Mouse (Mus musculus): ENCODE results near the gene Psme3.

Psme3 gene

GRCm38 (mm10) chr11:101315665-101316500 is at the start of gene Psme3:
Gene Psme3, plus strand, starts transcription at chr11:101316213.
- DNase-seq = peak; percentile 92

GRCm38 (mm10) chr11:101269577-101270116 is 46.4 kb upstream of the Psme3 start:
- no peak for DNase-seq

GRCm38 (mm10) chr11:101272446-101272845 is 43.6 kb upstream of the Psme3 start:
- DNase-seq = no peak

- DNase-seq = no peak
Measured at GRCm38 (mm10) chr11:101275309-101275708, 40.7 kb upstream of the Psme3 start.

- DNase-seq = no peak
Measured at GRCm38 (mm10) chr11:101276319-101277070, 39.5 kb upstream of the Psme3 start.

- no peak for DNase-seq
Measured at GRCm38 (mm10) chr11:101277381-101278222, 38.4 kb upstream of the Psme3 start.

GRCm38 (mm10) chr11:101278223-101279192 is 37.5 kb upstream of the Psme3 start, which contains the start of the genes Cntd1 and Coa3:
Gene Cntd1, plus strand, starts transcription at chr11:101279012.
Gene Coa3, minus strand, starts transcription at chr11:101279114.
- peak; percentile 83 for DNase-seq

GRCm38 (mm10) chr11:101279193-101279569 is 36.8 kb upstream of the Psme3 start:
- DNase-seq = no peak

GRCm38 (mm10) chr11:101280837-101281236 is 35.2 kb upstream of the Psme3 start:
- DNase-seq = no peak

- no peak for DNase-seq
Measured at GRCm38 (mm10) chr11:101282896-101283295, 33.1 kb upstream of the Psme3 start.

GRCm38 (mm10) chr11:101283805-101284204 is 32.2 kb upstream of the Psme3 start:
- no peak for DNase-seq

GRCm38 (mm10) chr11:101287306-101287705 is 28.7 kb upstream of the Psme3 start:
- DNase-seq = peak; percentile 33

- no peak for DNase-seq
Measured at GRCm38 (mm10) chr11:101291231-101291630, 24.8 kb upstream of the Psme3 start.

- DNase-seq = no peak
Measured at GRCm38 (mm10) chr11:101295191-101295590, 20.8 kb upstream of the Psme3 start.

GRCm38 (mm10) chr11:101300881-101301280 is 15.1 kb upstream of the Psme3 start:
- DNase-seq = no peak

- no peak for DNase-seq
Measured at GRCm38 (mm10) chr11:101301299-101302003, 14.6 kb upstream of the Psme3 start.

- peak; percentile 99 for DNase-seq
Measured at GRCm38 (mm10) chr11:101302004-101302798, 13.8 kb upstream of the Psme3 start, which contains the start of gene Becn1. Gene Becn1, minus strand, starts transcription at chr11:101302286.

- no peak for DNase-seq
Measured at GRCm38 (mm10) chr11:101307744-101308143, 8.3 kb upstream of the Psme3 start.

- no peak for DNase-seq
Measured at GRCm38 (mm10) chr11:101311083-101311482, 4.9 kb upstream of the Psme3 start.

- DNase-seq = no peak
Measured at GRCm38 (mm10) chr11:101312150-101312549, 3.9 kb upstream of the Psme3 start.
